Mouse (Mus musculus) layer of hippocampus, postnatal 25 days (tissue): ENCODE measurements around the gene Prex1. TPM values are rescaled to one million over a fixed set of nuclear protein-coding genes. Genes with fewer than 3 reads are reported as not detected.
"Not testable (repeated sequence)": the region's sequence is repeated elsewhere in the genome, so short reads cannot be mapped to it uniquely, and the experiment has no call there.

ENCODE experiments used
- DNase-seq, 2 experiments: peaks; one replicate each; pipeline ENCODE4 v3.0.0; 2022; ENCODE audit warnings: mixed read lengths in 2 of 2, low spot score in 1 of 2; ENCODE audit errors: extremely low spot score in 1 of 2
- total RNA-seq, 2 experiments: library from RNA; stranded (reverse); gene quantifications; 2 replicates each; pipeline ENCODE4 v1.2.3; 2021

Gene Prex1
- total RNA-seq, 2 experiments from 2014 or later = 75.4 to 85.2 TPM

DNA sequence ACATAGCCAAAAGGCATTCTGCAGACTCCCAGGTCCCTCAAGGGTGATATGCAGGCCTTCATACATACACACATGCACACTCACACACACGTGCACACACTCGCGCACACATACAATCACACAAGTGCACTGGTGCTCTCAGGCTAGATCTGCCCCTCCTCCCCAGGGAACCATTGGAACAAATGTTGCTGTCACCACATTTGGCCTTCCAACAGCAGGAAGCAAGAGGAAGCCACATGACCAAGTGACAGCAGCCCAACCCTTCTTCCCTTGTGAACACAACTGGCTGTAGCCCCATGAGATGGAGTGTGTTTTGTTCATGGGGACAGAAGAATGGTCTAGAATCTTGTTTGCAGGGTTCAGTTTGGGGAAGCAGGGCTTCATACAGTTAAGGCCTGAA lies 176.7 kb downstream of the Prex1 start:
- DNase-seq = no peak

- no peak for DNase-seq
Measured at GRCm38 (mm10) chr2:166535519-166535918, 178.1 kb downstream of the Prex1 start.

DNA sequence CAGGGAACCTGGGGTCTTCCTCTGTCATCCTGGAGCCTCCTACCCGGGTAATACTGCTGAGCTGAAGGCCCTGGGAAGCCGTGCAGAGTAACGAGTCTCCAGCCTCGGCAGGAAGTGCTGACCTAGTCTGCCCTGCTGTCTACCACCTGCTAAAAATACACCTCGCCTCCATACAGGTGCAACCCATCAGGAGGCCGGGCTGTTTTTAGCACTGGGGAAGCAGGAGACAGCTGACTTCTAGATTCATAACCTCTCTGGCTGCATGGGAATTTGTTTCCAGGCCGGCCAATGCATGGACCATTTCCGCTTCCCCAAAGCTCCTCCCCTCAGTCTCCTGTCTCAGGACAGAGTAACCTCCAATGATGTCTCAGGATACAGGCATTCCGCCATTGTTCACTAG lies 187.4 kb downstream of the Prex1 start:
- DNase-seq = no peak

DNA sequence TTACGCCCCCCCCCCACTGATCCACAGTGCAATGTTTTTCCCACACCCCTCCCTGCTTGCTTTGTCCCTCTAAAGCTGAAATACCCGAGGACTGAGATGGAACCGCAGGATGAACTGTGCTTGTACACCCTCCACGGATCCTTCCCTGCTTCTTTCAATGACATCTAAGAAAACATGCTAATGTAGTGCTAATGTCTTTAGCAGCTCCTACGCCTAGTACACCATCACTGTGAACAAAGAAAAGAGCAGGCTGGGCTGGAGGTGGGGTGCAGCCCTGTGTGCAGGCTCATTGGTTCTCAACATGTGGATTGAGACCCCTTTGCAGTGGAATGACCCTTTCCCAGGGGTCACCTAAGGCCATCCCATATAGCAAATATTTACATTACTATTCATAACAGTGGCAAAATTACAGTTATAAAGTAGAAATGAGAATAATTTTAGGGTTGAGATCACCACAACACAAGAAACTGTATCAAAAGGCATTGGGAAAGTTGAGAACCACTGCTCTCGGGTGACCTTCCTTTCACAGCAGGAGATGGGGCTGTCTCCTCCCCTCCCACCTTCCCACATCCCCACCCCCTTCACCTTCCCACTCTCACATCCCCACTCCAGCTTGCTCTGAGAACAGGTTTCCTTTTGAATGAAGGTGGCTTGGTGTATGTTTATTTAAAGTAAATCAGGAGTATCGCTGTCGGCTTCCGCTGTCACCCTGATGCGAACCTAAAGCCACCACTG lies 190.3 kb downstream of the Prex1 start:
- no peak for DNase-seq

- DNase-seq = no peak
Measured at GRCm38 (mm10) chr2:166522612-166523120, 191.0 kb downstream of the Prex1 start.

DNA sequence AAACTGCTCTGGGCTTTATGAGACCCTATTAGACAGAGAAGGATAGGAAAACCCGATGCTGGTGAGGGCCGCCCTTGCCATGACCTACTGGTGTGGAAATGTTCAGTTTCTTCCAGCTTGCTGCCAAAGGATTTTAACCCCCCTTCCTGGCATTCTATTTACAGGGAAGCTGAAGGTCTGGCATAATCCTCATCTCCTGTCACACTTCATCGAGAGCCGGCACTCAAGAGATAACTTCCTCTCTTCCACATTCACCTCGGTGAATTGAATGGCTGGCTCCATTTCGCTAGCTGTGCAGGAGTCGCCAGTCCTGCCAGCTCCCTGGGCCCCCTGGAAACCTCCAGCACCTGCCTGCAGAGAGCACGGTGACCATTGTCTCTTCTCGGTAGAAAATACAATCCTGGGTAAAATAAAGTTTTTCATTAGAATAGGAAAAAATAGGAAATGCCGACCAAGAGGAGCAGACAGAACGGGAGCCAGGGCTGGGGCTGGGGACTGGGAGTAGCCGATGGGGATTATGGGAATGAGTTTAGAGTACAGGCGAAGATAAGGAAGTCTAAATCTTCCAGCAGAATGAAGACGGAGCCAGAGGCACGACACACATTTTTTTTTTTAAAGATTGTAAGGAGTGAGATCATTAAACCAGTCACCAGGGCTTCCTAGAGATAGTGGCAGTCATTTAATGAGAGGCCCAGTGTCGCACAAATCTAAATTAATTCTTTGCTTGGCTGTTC lies 191.6 kb downstream of the Prex1 start:
- DNase-seq = no peak

DNA sequence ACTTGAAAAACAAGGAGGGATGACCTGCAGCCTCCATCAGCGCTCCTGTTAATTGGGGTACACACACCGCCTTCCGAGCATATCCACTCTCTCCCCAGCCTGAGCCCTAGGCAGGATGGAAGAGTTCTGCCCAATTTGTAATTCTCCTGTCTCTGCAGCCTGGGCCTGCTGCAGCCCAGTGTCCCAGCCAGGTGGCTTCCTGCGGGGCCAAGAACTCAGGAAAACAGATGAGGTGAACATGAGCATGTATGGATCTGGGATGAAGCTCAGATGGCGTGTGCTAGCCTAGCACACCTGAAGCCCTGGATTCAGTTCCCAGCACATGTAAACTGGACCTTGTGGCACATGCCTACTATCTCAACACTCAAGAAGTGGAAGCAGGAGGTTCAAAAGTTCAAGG lies 192.2 kb downstream of the Prex1 start:
- DNase-seq = no peak

DNA sequence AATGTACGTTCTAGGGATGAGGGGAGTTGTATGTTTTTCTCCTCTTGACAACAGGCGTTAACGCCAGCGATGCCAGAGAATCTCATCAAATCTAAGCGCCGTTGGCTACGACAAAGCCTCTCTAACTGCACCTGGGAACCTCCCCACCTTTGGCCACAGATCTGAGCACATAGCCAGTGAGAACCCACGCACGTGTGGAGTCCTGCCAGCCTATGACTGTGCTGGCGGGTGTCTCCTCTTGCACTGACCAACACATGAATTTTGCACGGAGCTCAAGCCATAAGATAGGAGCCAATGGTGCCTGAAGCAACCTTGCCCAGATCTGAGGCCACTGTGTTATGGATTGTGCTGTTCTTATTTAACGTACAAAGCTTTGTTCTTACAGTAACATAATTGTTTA lies 193.1 kb downstream of the Prex1 start:
- no peak for DNase-seq

DNA sequence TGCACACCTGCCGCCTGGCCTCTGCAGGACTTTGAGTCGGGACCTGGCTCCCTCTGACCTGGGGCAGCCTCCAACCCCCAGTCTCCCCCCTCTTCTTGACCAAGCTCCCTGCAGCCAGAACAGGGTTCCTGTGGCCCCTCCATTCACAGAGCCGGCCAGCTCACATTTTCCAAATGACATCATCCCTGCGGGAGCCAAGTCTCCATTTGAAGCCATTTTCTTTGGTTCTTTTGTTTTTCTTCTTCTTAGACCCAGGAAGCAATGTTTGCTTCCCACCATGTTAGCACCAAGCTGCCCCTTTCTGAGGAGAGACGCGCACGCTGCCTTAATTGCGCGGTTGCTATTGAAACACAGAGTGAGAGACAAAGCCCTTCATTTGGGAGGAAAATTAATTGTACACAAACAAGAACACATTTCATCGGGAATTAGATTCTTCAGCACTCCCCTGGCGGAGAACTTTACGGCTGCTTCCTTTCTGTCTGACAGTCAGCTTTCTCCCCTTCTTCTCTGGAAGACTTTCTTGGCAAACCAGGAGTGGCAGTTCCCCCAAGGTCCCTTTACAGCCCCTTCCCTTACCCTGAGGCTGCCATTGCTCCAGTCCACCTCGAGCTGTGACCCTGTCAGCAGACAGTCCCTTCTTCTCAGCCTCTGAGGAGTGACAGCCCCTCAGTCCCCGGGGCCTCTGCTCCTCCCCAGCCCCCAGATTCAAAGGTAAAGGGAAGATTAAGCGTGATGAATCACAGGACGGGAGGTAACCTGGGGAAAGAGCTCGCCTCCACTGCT lies 196.0 kb downstream of the Prex1 start:
- not testable (repeated sequence) for DNase-seq

DNA sequence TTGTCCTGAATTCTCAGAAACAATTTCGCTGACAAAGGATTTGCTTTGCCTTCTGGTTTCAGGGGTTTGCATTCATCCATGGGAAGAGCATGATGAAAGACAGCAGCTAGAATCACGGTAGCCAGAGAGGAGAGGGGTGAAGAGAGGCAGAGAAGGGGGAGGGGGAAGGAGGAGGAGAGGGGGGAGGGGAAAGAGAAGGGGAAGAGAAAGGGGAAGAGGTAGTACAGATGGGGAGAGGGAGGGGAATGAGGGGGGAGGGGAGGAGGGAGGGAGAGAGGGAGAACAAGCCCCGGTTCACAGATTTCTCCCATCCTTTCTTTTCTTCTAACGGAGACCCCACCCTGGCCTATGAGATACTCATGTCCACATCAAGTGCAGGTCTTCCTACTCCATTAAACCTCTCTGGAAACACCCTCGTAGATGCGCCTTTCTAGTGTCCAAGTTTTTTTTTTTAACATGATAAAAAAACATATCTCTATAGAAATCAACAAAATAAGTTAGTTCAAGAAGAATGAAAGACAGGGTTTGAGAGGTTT lies 196.7 kb downstream of the Prex1 start:
- DNase-seq = no peak

Other genes with a start within 250 kb of the Prex1 start
- 1 to 10 TPM; 4.4 to 7.3 TPM for gene Trp53rkb, start 78.7 kb upstream of the Prex1 start, total RNA-seq
- gene Arfgef2, start 91.8 kb upstream of the Prex1 start, total RNA-seq = 10 to 100 TPM; 45.7 to 48.5 TPM
- gene Cse1l, start 192.2 kb upstream of the Prex1 start, total RNA-seq = 10 to 100 TPM; 51.6 to 52.6 TPM